In genomic region chr6:33637192-33637591, GRCm38 (mm10) we compare ENCODE assay signal across 26 mouse cellular contexts.
"Had no signal": no experiment of that assay in that cellular context is flagged by ENCODE, and none has a peak within 500 bp of the region (broad histone marks: within the 10 kb centered on the region; RNA-seq: fewer than 3 reads in every experiment).

No protein-coding gene starts in this region.

- H3K9me3 ChIP-seq: heart, embryonic 10.5 days; heart, embryonic 12.5 days; hindbrain, embryonic 10.5 days; hindbrain, embryonic 12.5 days; intestine, embryonic 15.5 days; limb, embryonic 13.5 days; limb, embryonic 15.5 days; liver, embryonic 12.5 days had no signal

- H3K27me3 ChIP-seq: heart, embryonic 12.5 days; hindbrain, embryonic 12.5 days; intestine, embryonic 15.5 days; limb, embryonic 13.5 days; limb, embryonic 15.5 days; liver, embryonic 12.5 days had no signal

- H3K4me2 ChIP-seq: heart, embryonic 12.5 days; hindbrain, embryonic 12.5 days; hindbrain, embryonic 14.5 days; intestine, embryonic 15.5 days; limb, embryonic 13.5 days; limb, embryonic 15.5 days; liver, embryonic 12.5 days had no signal

- ATAC-seq: hindbrain, embryonic 16.5 days; inflammation-experienced regulatory T-cells, adult 6 months; intestine, embryonic 15.5 days; intestine, postnatal 0 days; liver, embryonic 12.5 days had no signal

- H3K36me3 ChIP-seq: heart, embryonic 10.5 days; heart, embryonic 12.5 days; hindbrain, embryonic 10.5 days; hindbrain, embryonic 12.5 days; intestine, embryonic 15.5 days; limb, embryonic 13.5 days; limb, embryonic 15.5 days; liver, embryonic 12.5 days had no signal

- DNase-seq: gastrocnemius, adult 2 months; gastrocnemius, postnatal 10 days; gastrocnemius, postnatal 25 days; heart, adult 18-20 months; heart, postnatal 10 days; heart, postnatal 4 days; kidney, adult 18-20 months; kidney, postnatal 10 days; kidney, postnatal 4 days; layer of hippocampus, adult 9-11 months; layer of hippocampus, postnatal 36 days; left cerebral cortex, postnatal 4 days had no signal

- H3K9ac ChIP-seq: heart, embryonic 12.5 days; hindbrain, embryonic 12.5 days; hindbrain, embryonic 14.5 days; intestine, embryonic 15.5 days; limb, embryonic 13.5 days; limb, embryonic 15.5 days; liver, embryonic 12.5 days; liver, embryonic 14.5 days had no signal

- H3K4me3 ChIP-seq: gastrocnemius, adult 2 months; heart, embryonic 10.5 days; heart, embryonic 12.5 days; hindbrain, embryonic 10.5 days; hindbrain, embryonic 12.5 days; intestine, embryonic 15.5 days; layer of hippocampus, adult 2 months; limb, embryonic 13.5 days; limb, embryonic 15.5 days; liver, embryonic 12.5 days had no signal

- H3K27ac ChIP-seq: gastrocnemius, adult 2 months; heart, embryonic 10.5 days; hindbrain, embryonic 10.5 days; hindbrain, embryonic 12.5 days; hindbrain, embryonic 14.5 days; intestine, embryonic 15.5 days; layer of hippocampus, adult 2 months; limb, embryonic 13.5 days; limb, embryonic 15.5 days; liver, embryonic 12.5 days; liver, embryonic 14.5 days had no signal

- H3K4me1 ChIP-seq: heart, embryonic 10.5 days; hindbrain, embryonic 10.5 days; hindbrain, embryonic 12.5 days; intestine, embryonic 15.5 days; limb, embryonic 13.5 days; limb, embryonic 15.5 days; liver, embryonic 12.5 days had no signal
